Mouse (Mus musculus) forebrain, embryonic 15.5 days (tissue): ENCODE data around the gene Ldhal6b. TPM values are rescaled to one million over a fixed set of nuclear protein-coding genes. Genes with fewer than 3 reads are reported as not detected.
"Not testable (repeated sequence)": the region's sequence is repeated elsewhere in the genome, so short reads cannot be mapped to it uniquely, and the experiment has no call there.

Source experiments
- ATAC-seq: fragments of 200-750 bp; cut with Nextera tagmentation; replicated peaks from 2 replicates; pipeline ENCODE4 v1.8.0; 2017; ENCODE audit warnings: mild to moderate bottlenecking, moderate TSS enrichment, moderate library complexity
- H3K27ac ChIP-seq: fragments of 300-500 bp; sonication (generic); replicated peaks from 2 replicates; pipeline ENCODE4 v1.5.1; 2015; ENCODE audit warnings: mild to moderate bottlenecking, inconsistent platforms
- H3K27me3 ChIP-seq: fragments of 300-500 bp; sonication (generic); 2 replicates; pipeline ENCODE4 v1.6.1; 2015; ENCODE audit warnings: inconsistent platforms
- H3K36me3 ChIP-seq: fragments of 300-500 bp; sonication (generic); 2 replicates; pipeline ENCODE4 v1.6.1; 2015; ENCODE audit warnings: mild to moderate bottlenecking, inconsistent platforms
- H3K4me1 ChIP-seq: fragments of 300-500 bp; sonication (generic); 2 replicates; pipeline ENCODE4 v1.6.1; 2015; ENCODE audit warnings: inconsistent platforms
- H3K4me2 ChIP-seq: fragments of 300-500 bp; sonication (generic); replicated peaks from 2 replicates; pipeline ENCODE4 v1.6.1; 2015; ENCODE audit warnings: mild to moderate bottlenecking, inconsistent platforms
- H3K4me3 ChIP-seq: fragments of 300-500 bp; sonication (generic); 2 replicates; pipeline ENCODE4 v1.5.1; 2015; ENCODE audit warnings: mild to moderate bottlenecking, inconsistent platforms
- H3K9ac ChIP-seq: fragments of 300-500 bp; sonication (generic); replicated peaks from 2 replicates; pipeline ENCODE4 v1.6.1; 2015; ENCODE audit warnings: mild to moderate bottlenecking, inconsistent platforms
- H3K9me3 ChIP-seq: fragments of 300-500 bp; sonication (generic); 2 replicates; pipeline ENCODE4 v1.6.1; 2016; ENCODE audit warnings: inconsistent platforms
- WGBS: fragments of 180-500 bp; shearing (Covaris S2); methylation state at CpG from one replicate; pipeline ENCODE4 v1.1.7; 2015; ENCODE audit warnings: mixed read lengths; 5-methylcytosine and 5-hydroxymethylcytosine counted together
- polyA plus RNA-seq: library from polyadenylated mRNA; unstranded; fragments of >200 nt; fragmentation: Nextera tagmentation; extraction: Ambion mirVana; gene quantifications from 2 replicates; pipeline ENCODE4 v1.2.1, GENCODE M21; 2015

Gene Ldhal6b
- not detected in 2 replicates for polyA plus RNA-seq

- H3K9me3 ChIP-seq, result no peaks in the 10 kb centered on the region
- WGBS, result 96% methylated on average over 11 of the region's 11 CpGs
- no peak for ATAC-seq
Observed at GRCm38 (mm10) chr17:5418545-5418944, at the start of gene Ldhal6b. Ldhal6b (minus strand) TSS chr17:5418767.

GRCm38 (mm10) chr17:5467177-5467576 is 48.6 kb upstream of the Ldhal6b start:
- ATAC-seq, result no peak
- H3K27ac ChIP-seq, result no peak overlapping the region
- WGBS, result 51% methylated on average over 4 of the region's 4 CpGs

More at GRCm38 (mm10) chr17:5418545-5418944, at the start of gene Ldhal6b:
- no peak within 1 kb of the TSS for H3K4me2 ChIP-seq
- H3K36me3 ChIP-seq, result peaks cover 15% of the 10 kb centered on the region; the same call in 1 of the 2 replicates
- no peaks in the 10 kb centered on the region for H3K4me1 ChIP-seq
- no peak within 1 kb of the TSS for H3K4me3 ChIP-seq
- H3K27me3 ChIP-seq, result no peaks in the 10 kb centered on the region
- no peak within 1 kb of the TSS for H3K9ac ChIP-seq
- no peak within 1 kb of the TSS for H3K27ac ChIP-seq

GRCm38 (mm10) chr17:5466736-5467135 is 48.2 kb upstream of the Ldhal6b start:
- H3K4me2 ChIP-seq, result no peak overlapping the region
- no peak for ATAC-seq
- H3K27ac ChIP-seq, result no peak overlapping the region
- no peaks in the 10 kb centered on the region for H3K4me1 ChIP-seq
- 84% methylated on average over 8 of the region's 8 CpGs for WGBS
- H3K9ac ChIP-seq, result no peak overlapping the region
- no peak overlapping the region for H3K4me3 ChIP-seq
- H3K36me3 ChIP-seq, result no peaks in the 10 kb centered on the region
- H3K27me3 ChIP-seq, result no peaks in the 10 kb centered on the region
- no peaks in the 10 kb centered on the region for H3K9me3 ChIP-seq

More at GRCm38 (mm10) chr17:5467177-5467576, 48.6 kb upstream of the Ldhal6b start:
- Histone ChIP-seq H3K9ac (no peak overlapping the region), H3K4me3 (no peak overlapping the region), H3K4me1 (no peaks in the 10 kb centered on the region), H3K36me3 (no peaks in the 10 kb centered on the region), H3K4me2 (no peak overlapping the region), H3K9me3 (no peaks in the 10 kb centered on the region), H3K27me3 (no peaks in the 10 kb centered on the region)

GRCm38 (mm10) chr17:5463912-5464311 is 45.3 kb upstream of the Ldhal6b start:
- no peak overlapping the region for H3K9ac ChIP-seq
- ATAC-seq, result no peak

GRCm38 (mm10) chr17:5453657-5454056 is 35.1 kb upstream of the Ldhal6b start:
- Histone ChIP-seq H3K4me1 (no peaks in the 10 kb centered on the region), H3K36me3 (no peaks in the 10 kb centered on the region), H3K27ac (no peak overlapping the region), H3K9me3 (no peaks in the 10 kb centered on the region), H3K9ac (no peak overlapping the region), H3K27me3 (no peaks in the 10 kb centered on the region), H3K4me3 (no peak overlapping the region), H3K4me2 (no peak overlapping the region)
- WGBS, result 77% methylated on average over 4 of the region's 4 CpGs
- no peak for ATAC-seq

More at GRCm38 (mm10) chr17:5463912-5464311, 45.3 kb upstream of the Ldhal6b start:
- Histone ChIP-seq H3K9me3 (no peaks in the 10 kb centered on the region), H3K4me2 (no peak overlapping the region), H3K27ac (no peak overlapping the region), H3K36me3 (no peaks in the 10 kb centered on the region), H3K27me3 (no peaks in the 10 kb centered on the region), H3K4me1 (no peaks in the 10 kb centered on the region), H3K4me3 (no peak overlapping the region)
- 88% methylated on average over 2 of the region's 2 CpGs for WGBS

GRCm38 (mm10) chr17:5443751-5444150 is 25.2 kb upstream of the Ldhal6b start:
- Histone ChIP-seq H3K4me1 (peaks cover 15% of the 10 kb centered on the region), H3K4me3 (no peak overlapping the region), H3K27ac (no peak overlapping the region), H3K27me3 (no peaks in the 10 kb centered on the region), H3K9me3 (no peaks in the 10 kb centered on the region), H3K9ac (no peak overlapping the region), H3K4me2 (no peak overlapping the region), H3K36me3 (no peaks in the 10 kb centered on the region)
- 47% methylated on average over 5 of the region's 5 CpGs for WGBS
- ATAC-seq, result no peak

- no peaks in the 10 kb centered on the region for H3K36me3 ChIP-seq
- no peak overlapping the region for H3K4me2 ChIP-seq
- no peak overlapping the region for H3K27ac ChIP-seq
- no peak overlapping the region for H3K4me3 ChIP-seq
- H3K9ac ChIP-seq, result no peak overlapping the region
- no peak for ATAC-seq
- 64% methylated on average over 3 of the region's 3 CpGs for WGBS
- H3K9me3 ChIP-seq, result no peaks in the 10 kb centered on the region
- peaks cover 18% of the 10 kb centered on the region for H3K4me1 ChIP-seq
- no peaks in the 10 kb centered on the region for H3K27me3 ChIP-seq
Observed at GRCm38 (mm10) chr17:5443260-5443659, 24.7 kb upstream of the Ldhal6b start.

GRCm38 (mm10) chr17:5442403-5442802 is 23.8 kb upstream of the Ldhal6b start:
- not testable (repeated sequence) for H3K9me3 ChIP-seq, H3K36me3 ChIP-seq, H3K27me3 ChIP-seq, H3K9ac ChIP-seq, ATAC-seq, H3K4me3 ChIP-seq, H3K4me2 ChIP-seq, H3K27ac ChIP-seq
- H3K4me1 ChIP-seq, result peaks cover 23% of the 10 kb centered on the region
- 83% methylated on average over 5 of the region's 5 CpGs for WGBS

GRCm38 (mm10) chr17:5440159-5440971 is 21.8 kb upstream of the Ldhal6b start, which contains the start of gene Tmem242:
Tmem242 (minus strand) TSS chr17:5440259.
- no peaks in the 10 kb centered on the region for H3K27me3 ChIP-seq
- H3K4me2 ChIP-seq, result peak within 1 kb of the TSS; percentile 63
- no peaks in the 10 kb centered on the region for H3K36me3 ChIP-seq
- WGBS, result under 1% methylated on average over 27 of the region's 27 CpGs
- ATAC-seq, result peak; percentile 94
- H3K9ac ChIP-seq, result peak within 1 kb of the TSS; percentile 71
- H3K4me3 ChIP-seq, result peak within 1 kb of the TSS; percentile 69
- peak within 1 kb of the TSS; percentile 66 for H3K27ac ChIP-seq
- H3K4me1 ChIP-seq, result peaks cover 23% of the 10 kb centered on the region
- no peaks in the 10 kb centered on the region for H3K9me3 ChIP-seq

GRCm38 (mm10) chr17:5439831-5440158 is 21.2 kb upstream of the Ldhal6b start:
- H3K9ac ChIP-seq, result peak overlapping the region; percentile 71
- H3K27me3 ChIP-seq, result no peaks in the 10 kb centered on the region
- H3K36me3 ChIP-seq, result no peaks in the 10 kb centered on the region
- H3K4me3 ChIP-seq, result peak overlapping the region; percentile 69
- H3K4me2 ChIP-seq, result peak overlapping the region; percentile 63
- H3K27ac ChIP-seq, result peak overlapping the region; percentile 66
- H3K9me3 ChIP-seq, result no peaks in the 10 kb centered on the region
- peaks cover 23% of the 10 kb centered on the region for H3K4me1 ChIP-seq
- WGBS, result 1% methylated on average over 8 of the region's 8 CpGs
- peak; percentile 59; the same call in 1 of the 2 replicates for ATAC-seq

GRCm38 (mm10) chr17:5429772-5430133 is 11.2 kb upstream of the Ldhal6b start:
- Histone ChIP-seq H3K36me3 (peaks cover 6% of the 10 kb centered on the region; the same call in 1 of the 2 replicates), H3K9me3 (no peaks in the 10 kb centered on the region), H3K27ac (peak overlapping the region; percentile 64), H3K4me3 (no peak overlapping the region), H3K9ac (no peak overlapping the region), H3K4me2 (no peak overlapping the region), H3K4me1 (no peaks in the 10 kb centered on the region), H3K27me3 (no peaks in the 10 kb centered on the region)
- WGBS, result 79% methylated on average over 9 of the region's 9 CpGs
- ATAC-seq, result peak; percentile 72

GRCm38 (mm10) chr17:5429090-5429771 is 10.7 kb upstream of the Ldhal6b start:
- 59% methylated on average over 10 of the region's 10 CpGs for WGBS
- Histone ChIP-seq H3K4me2 (no peak overlapping the region), H3K4me1 (no peaks in the 10 kb centered on the region), H3K9me3 (no peaks in the 10 kb centered on the region), H3K36me3 (peaks cover 6% of the 10 kb centered on the region; the same call in 1 of the 2 replicates), H3K27me3 (no peaks in the 10 kb centered on the region), H3K4me3 (no peak overlapping the region), H3K27ac (peak overlapping the region; percentile 64), H3K9ac (no peak overlapping the region)
- peak; percentile 84 for ATAC-seq
